Mouse (Mus musculus): ENCODE measurements around the gene Adgrl3. TPM values are rescaled to one million over a fixed set of nuclear protein-coding genes. Genes with fewer than 3 reads are reported as not detected.

Gene Adgrl3
- polyA plus RNA-seq (2015; fragmentation: Nextera tagmentation; extraction: Ambion mirVana): 66.3 and 73.3 TPM in 2 replicates

DNA sequence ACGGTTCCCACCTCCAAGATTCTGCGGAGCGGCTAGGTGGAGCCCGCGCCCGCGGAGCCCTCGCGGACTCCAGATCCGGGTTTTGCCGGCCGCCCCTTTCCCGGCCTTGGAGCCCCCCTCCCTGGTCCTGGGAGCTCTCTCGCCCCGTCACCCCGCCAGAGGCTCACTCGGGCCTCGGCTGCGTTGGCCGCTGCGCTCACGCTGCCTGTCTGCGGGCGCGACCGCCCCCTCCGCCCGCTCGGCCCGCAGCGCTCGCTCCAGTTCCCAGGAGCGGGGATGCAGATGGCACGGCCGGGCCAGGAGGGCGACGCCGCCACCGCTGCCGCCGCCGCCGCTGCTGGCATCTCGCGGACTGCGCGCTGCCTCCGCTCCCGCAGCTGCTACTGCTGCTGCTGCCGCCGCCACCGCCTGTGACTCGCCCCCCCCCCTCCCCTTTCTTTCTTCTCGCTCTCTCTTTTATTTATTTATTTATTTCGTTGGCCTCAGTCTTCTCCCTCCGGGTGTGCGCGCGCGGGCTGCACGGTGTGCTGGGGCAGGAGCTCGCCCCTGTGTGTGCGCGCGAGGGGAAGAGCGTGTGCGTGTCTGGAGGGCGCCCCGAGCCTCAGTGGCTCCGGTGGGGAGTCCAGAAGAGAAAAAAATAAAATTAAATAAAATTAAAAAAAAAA is at the start of gene Adgrl3:
Adgrl3 (plus strand) TSS at position 549 of the 665 bp plus-strand sequence.
- Histone ChIP-seq H3K4me1 (peaks cover 18% of the 10 kb centered on the region), H3K36me3 (no peaks in the 10 kb centered on the region), H3K27me3 (no peaks in the 10 kb centered on the region), H3K4me2 (replicated peaks) (peak within 1 kb of the TSS; percentile 88), H3K9ac (peak within 1 kb of the TSS; percentile 88), H3K9me3 (no peaks in the 10 kb centered on the region), H3K4me3 (peak within 1 kb of the TSS; percentile 78), H3K27ac (peak within 1 kb of the TSS; percentile 98)
- peak; percentile 89 for ATAC-seq (ENCODE audit: low FRiP score, low read depth)
- WGBS: 1% methylated on average over 52 of the region's 70 CpGs

DNA sequence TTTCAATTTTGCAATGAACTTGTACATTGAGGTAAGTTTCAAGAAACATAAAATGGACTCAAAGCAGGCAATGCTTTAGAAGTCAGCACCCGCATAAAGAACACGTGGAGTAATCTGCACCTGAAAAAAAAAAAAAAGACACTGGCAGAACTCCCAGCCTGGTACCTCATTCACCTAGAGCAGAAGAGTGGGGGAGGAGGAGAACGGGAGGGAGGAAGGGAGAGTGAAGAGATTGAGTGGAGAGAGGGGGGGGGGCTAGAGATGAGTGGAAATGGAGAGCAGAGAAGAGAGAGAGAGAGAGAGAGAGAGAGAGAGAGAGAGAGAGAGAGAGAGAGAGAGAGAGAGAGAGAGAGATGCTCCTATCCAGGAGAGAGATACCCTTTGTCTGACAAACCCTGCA is 772 bp upstream of the Adgrl3 start:
- WGBS: 2% methylated on average over 2 of the region's 3 CpGs
- Histone ChIP-seq H3K4me1 (peaks cover 12% of the 10 kb centered on the region), H3K9me3 (no peaks in the 10 kb centered on the region), H3K9ac (peak overlapping the region; percentile 88), H3K4me2 (replicated peaks) (peak overlapping the region; percentile 88), H3K27ac (peak overlapping the region; percentile 98; the same call in 1 of the 2 replicates), H3K36me3 (no peaks in the 10 kb centered on the region), H3K4me3 (peak overlapping the region; percentile 78), H3K27me3 (no peaks in the 10 kb centered on the region)
- peak; percentile 16; the same call in 1 of the 2 replicates for ATAC-seq (ENCODE audit: low FRiP score, low read depth)

DNA sequence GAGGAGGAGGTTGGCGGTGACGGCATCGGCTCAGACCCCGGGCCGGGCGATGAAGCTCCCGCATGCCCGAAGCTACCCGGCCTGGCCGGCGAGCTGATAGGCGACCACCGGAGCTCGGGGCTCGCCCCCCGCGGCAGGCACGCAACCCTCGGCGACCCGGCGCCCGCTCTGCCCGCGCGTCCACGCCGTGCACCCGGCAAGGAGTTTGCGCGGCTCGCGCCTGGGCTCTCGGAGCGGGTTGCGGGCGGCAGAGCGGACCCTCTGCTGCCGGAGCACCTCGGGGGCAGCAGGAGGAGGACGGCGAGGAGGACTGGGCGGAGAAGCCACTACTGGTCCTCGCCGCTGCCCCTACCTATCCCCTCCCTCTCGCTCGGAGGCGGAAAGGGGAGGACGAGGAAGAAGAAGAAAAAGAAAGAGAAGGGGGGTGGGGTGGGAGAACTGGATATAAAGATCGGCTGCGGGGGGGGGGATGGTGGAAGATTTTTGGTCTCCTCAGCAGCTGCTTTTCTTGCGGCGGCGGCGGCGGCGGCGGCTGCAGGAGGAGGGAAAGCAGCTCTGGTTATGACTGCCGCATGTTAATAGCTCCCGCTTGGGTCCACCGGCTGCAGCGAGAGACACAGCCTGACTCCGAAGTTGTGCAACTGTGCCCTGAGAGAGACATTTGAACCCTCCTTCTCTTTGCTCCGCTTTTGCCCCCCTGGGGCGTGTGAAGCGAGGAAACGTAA is 505 bp downstream of the Adgrl3 start:
- peak overlapping the region; percentile 78 for H3K4me3 ChIP-seq
- peak; percentile 46 for ATAC-seq (ENCODE audit: low FRiP score, low read depth)
- no peaks in the 10 kb centered on the region for H3K9me3 ChIP-seq
- H3K4me2 ChIP-seq (replicated peaks): peak overlapping the region; percentile 88
- H3K4me1 ChIP-seq: peaks cover 20% of the 10 kb centered on the region
- WGBS: under 1% methylated on average over 53 of the region's 67 CpGs
- H3K27ac ChIP-seq: peak overlapping the region; percentile 98
- H3K36me3 ChIP-seq: no peaks in the 10 kb centered on the region
- H3K9ac ChIP-seq: peak overlapping the region; percentile 88
- no peaks in the 10 kb centered on the region for H3K27me3 ChIP-seq

DNA sequence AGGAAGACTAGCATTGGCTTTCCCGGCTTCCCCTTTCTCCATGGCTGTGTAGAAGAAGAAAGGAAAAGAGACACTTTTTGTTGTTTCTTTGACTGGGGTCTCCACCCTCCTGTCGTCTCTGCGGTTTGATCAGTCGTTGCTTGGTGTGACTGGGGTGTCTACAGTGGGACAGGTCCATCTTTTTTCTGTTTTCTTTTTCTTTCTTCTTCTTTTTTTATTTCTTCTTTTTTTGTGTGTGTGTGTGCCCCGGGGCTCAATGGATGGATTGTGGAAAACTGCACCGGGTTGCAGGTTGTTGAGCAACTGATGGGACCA is 1.0 kb downstream of the Adgrl3 start:
- under 1% methylated on average over 6 of the region's 6 CpGs for WGBS
- H3K36me3 ChIP-seq: no peaks in the 10 kb centered on the region
- peak overlapping the region; percentile 88 for H3K9ac ChIP-seq
- H3K27ac ChIP-seq: peak overlapping the region; percentile 98
- no peaks in the 10 kb centered on the region for H3K9me3 ChIP-seq
- peaks cover 20% of the 10 kb centered on the region for H3K4me1 ChIP-seq
- no peak for ATAC-seq (ENCODE audit: low FRiP score, low read depth)
- peak overlapping the region; percentile 78 for H3K4me3 ChIP-seq
- peak overlapping the region; percentile 88 for H3K4me2 ChIP-seq (replicated peaks)
- H3K27me3 ChIP-seq: no peaks in the 10 kb centered on the region

DNA sequence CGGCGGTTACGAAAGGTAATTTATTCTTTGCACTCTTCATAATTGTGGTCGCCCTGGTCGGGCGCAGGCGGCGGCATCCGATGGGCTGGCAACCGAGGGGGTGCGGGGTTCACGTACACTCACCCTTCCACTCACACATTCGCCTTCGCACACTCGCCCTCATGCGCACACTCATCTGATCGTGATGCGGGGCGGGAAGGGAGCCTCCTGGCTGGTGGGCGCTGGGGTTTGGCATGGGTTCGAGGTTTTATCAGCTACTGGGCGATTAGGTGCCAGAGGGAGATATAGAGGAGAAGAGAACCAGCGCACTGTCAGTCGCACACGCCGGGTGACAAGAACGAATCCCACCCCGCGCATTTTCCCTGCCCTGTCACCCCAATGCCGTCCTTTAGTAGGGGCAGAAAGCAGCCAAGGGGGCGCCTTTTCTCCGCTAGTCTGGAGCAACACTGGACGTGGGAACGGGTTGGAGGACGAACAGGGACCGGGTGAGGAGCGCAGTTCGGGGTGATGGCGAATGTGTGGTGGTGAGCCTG is 1.5 kb downstream of the Adgrl3 start:
- Histone ChIP-seq H3K27me3 (no peaks in the 10 kb centered on the region), H3K4me1 (peaks cover 20% of the 10 kb centered on the region), H3K9me3 (no peaks in the 10 kb centered on the region), H3K36me3 (no peaks in the 10 kb centered on the region), H3K9ac (peak overlapping the region; percentile 88), H3K4me2 (replicated peaks) (peak overlapping the region; percentile 88), H3K4me3 (peak overlapping the region; percentile 78), H3K27ac (peak overlapping the region; percentile 98)
- WGBS: under 1% methylated on average over 39 of the region's 39 CpGs
- no peak for ATAC-seq (ENCODE audit: low FRiP score, low read depth)

DNA sequence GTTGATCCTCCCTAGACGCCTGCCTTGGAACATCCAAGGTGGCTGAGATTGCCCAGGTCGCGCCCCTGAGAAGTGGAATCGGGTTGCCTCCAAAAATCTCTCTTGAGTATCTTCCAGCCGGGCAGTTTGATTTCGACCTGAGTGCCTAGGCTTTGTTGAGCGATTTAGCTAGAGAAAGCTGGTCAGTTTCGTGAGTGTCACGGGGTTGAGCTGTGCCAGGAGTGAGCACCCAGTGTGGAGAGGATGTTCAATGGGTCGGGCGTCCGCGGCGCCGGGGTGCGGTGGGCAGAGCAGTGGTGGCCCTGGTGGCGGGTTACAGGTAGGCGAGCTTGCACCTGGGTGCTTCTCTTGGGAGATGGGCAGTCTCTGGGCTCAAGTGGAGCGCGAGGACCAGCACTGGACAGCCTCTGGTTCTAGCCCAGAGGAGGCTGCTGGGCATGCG is 1.9 kb downstream of the Adgrl3 start:
- Histone ChIP-seq H3K4me3 (peak overlapping the region; percentile 78), H3K27ac (peak overlapping the region; percentile 98), H3K36me3 (no peaks in the 10 kb centered on the region), H3K4me1 (peaks cover 20% of the 10 kb centered on the region), H3K4me2 (replicated peaks) (peak overlapping the region; percentile 88), H3K27me3 (no peaks in the 10 kb centered on the region), H3K9ac (peak overlapping the region; percentile 88), H3K9me3 (no peaks in the 10 kb centered on the region)
- WGBS: 1% methylated on average over 21 of the region's 21 CpGs
- no peak for ATAC-seq (ENCODE audit: low FRiP score, low read depth)

DNA sequence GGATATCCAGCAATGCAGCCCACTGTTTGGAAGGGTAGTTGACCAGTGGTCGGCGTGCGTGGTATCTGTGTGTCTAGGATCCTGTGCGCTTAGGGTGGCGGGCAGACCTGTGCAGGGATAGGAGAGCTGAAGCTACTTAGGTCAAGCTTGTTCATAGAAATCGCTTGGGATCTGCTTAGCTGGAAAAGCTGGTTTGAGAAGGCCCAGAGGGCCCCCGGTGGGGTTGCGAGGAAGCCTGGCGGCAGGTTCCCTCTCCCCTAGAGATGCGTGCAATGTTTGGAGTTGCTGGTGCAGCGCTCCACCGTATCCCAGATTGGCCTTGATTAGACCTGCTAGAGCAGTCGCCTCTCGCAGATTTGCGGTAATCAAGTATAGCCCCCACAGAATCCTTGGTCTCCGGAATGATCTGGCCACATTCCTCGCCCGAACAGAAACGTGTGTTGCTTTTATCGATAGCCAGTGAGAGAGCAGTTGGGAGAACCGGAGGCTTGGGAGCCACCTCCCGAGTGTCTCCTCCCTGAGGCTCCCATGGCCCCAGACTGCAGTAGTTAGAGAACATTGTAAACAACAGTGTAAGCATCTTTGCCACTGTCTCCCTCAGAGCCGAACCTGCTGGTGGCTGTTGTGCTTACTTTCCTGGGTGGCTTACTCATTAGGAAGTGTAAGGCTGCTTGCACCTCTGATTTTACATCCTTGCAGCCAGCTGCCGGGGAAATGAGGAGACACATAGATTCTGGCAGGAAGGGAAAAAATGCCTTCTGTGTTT is 2.6 kb downstream of the Adgrl3 start:
- H3K27ac ChIP-seq: peak overlapping the region; percentile 98; the same call in 1 of the 2 replicates
- H3K9me3 ChIP-seq: no peaks in the 10 kb centered on the region
- under 1% methylated on average over 24 of the region's 24 CpGs for WGBS
- H3K4me1 ChIP-seq: peaks cover 20% of the 10 kb centered on the region
- no peak for ATAC-seq (ENCODE audit: low FRiP score, low read depth)
- peak overlapping the region; percentile 88 for H3K4me2 ChIP-seq (replicated peaks)
- H3K4me3 ChIP-seq: peak overlapping the region; percentile 78
- H3K36me3 ChIP-seq: no peaks in the 10 kb centered on the region
- H3K9ac ChIP-seq: peak overlapping the region; percentile 88
- H3K27me3 ChIP-seq: no peaks in the 10 kb centered on the region

DNA sequence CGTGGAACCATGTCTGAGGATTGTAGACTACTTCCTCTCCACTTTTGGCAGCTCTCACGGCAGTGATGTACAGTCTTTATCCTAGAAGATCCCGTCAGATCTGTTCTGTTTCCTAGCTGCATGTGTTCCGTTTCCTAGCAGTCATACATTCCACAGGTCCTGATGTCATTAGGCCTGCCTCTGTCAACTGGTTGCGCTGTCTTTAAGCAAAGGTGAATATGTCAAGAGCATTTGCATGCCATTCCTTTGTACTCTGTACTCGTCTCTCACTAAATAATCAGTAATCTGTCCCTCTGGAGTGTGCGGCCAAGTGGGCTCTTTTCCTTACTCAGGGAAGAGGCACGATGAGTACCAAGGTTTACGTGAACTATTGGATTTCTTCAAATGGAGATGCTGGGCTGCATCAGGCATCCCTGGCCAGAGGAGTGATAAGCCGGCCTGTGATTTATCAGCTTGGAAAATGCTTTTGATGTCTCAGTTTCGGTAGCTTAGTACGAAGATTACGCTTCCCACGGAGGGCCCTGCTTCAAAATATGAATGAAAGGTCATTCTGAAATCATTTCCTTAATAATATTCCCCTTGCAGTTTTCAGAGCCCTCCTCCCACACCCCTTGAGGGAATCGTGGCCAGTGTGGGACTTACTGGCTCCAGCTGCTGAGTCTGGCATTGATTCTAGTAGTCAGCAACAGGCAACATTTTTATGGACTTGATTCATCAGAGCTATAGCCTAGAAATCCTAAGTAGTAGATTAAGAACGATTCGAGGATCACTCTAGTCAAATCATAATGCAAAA is 4.2 kb downstream of the Adgrl3 start:
- Histone ChIP-seq H3K27me3 (no peaks in the 10 kb centered on the region), H3K4me3 (peak overlapping the region; percentile 32), H3K9me3 (no peaks in the 10 kb centered on the region), H3K36me3 (no peaks in the 10 kb centered on the region), H3K9ac (0 out of 2 replicates have a peak overlapping the region, but pooled peaks have one; percentile 48), H3K27ac (no peak overlapping the region), H3K4me2 (replicated peaks) (peak overlapping the region; percentile 61), H3K4me1 (peaks cover 24% of the 10 kb centered on the region)
- 41% methylated on average over 17 of the region's 17 CpGs for WGBS
- no peak for ATAC-seq (ENCODE audit: low FRiP score, low read depth)

DNA sequence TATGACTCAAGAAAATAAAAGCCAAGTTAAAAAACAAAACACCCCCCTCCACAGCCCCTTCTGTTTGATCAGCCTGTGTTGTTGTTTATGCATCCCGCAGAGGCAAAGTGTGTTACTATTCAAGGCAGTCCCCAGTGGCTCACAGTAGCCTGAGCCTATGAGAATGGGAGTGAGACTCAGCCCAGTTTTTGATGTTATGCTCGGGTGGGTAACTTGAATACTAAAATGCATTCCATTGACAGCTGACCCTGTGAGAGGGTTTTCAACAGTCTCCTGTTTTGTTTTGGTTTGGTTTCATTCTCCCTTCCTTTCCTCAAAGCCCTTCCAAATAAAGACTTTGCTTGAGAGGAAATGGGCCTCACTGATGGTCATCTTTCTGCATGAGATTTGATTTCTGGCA is 8.9 kb downstream of the Adgrl3 start:
- ATAC-seq (ENCODE audit: low FRiP score, low read depth): no peak
- H3K4me3 ChIP-seq: no peak overlapping the region
- no peaks in the 10 kb centered on the region for H3K36me3 ChIP-seq

DNA sequence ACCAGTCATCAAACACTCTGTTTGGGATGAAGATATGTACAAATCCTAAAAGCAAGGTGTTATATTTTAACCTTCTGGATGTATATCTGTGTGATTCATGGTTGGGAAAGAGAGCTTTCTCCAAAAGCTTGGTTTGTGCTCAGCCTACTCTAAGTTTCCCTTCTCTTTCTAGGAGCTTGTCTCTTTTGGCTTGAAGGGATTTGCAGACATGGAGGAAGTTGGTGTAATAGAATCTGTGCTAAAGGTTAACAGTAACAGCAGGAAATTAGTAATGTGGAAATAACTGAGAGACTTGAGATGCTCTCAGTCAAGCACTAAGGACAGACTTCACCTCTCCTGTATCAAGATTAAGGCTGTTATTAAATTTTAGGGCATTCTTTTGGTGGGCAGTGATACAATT is 17.2 kb downstream of the Adgrl3 start:
- ATAC-seq (ENCODE audit: low FRiP score, low read depth): no peak
- no peaks in the 10 kb centered on the region for H3K9me3 ChIP-seq
- H3K36me3 ChIP-seq: no peaks in the 10 kb centered on the region
- no peak overlapping the region for H3K9ac ChIP-seq
- no peak overlapping the region for H3K4me2 ChIP-seq (replicated peaks)
- H3K4me1 ChIP-seq: 0 out of 2 replicates have a peak, but pooled peaks cover 5% of the 10 kb centered on the region
- H3K4me3 ChIP-seq: no peak overlapping the region
- no peaks in the 10 kb centered on the region for H3K27me3 ChIP-seq
- H3K27ac ChIP-seq: no peak overlapping the region

More for the DNA sequence above, 8.9 kb downstream of the Adgrl3 start:
- Histone ChIP-seq H3K27ac (no peak overlapping the region), H3K4me1 (peaks cover 16% of the 10 kb centered on the region), H3K4me2 (replicated peaks) (no peak overlapping the region), H3K9me3 (no peaks in the 10 kb centered on the region), H3K9ac (no peak overlapping the region), H3K27me3 (no peaks in the 10 kb centered on the region)
- 44% methylated on average over 2 of the region's 2 CpGs for WGBS

DNA sequence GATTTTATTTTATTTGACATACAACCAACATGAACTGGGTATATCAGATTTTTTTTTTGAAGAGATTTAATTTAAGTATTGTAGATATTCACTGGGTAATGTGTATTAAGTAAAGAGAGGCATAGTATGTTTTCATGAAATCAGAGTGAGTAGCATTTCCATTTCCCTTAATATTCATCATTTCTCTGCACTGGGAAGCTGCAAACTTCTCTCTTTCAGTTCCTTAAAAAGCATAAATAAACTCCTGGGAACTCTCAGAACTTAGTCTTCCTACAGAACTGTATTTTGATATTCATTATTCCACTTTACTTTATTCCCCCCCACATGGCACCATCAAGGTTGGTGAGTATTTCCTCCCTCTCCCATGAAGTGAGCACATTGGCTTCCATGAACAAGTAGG is 23.9 kb downstream of the Adgrl3 start:
- no peak overlapping the region for H3K27ac ChIP-seq
- no peaks in the 10 kb centered on the region for H3K9me3 ChIP-seq
- no peak overlapping the region for H3K9ac ChIP-seq
- no peak for ATAC-seq (ENCODE audit: low FRiP score, low read depth)
- H3K4me2 ChIP-seq (replicated peaks): no peak overlapping the region
- no peaks in the 10 kb centered on the region for H3K36me3 ChIP-seq
- H3K4me1 ChIP-seq: no peaks in the 10 kb centered on the region
- no peaks in the 10 kb centered on the region for H3K27me3 ChIP-seq
- no peak overlapping the region for H3K4me3 ChIP-seq
